Mouse (Mus musculus): ENCODE results near the gene Ubac1. TPM values are rescaled to one million over a fixed set of nuclear protein-coding genes. Genes with fewer than 3 reads are reported as not detected.

Ubac1 gene
- total and polyA plus RNA-seq, 3 experiments, result 79.1 to 88.5 TPM; not detected in 1

GRCm38 (mm10) chr2:25994791-25995190 is 26.8 kb downstream of the Ubac1 start:
- Histone ChIP-seq H3K27me3 (ENCODE audit: control insufficient read depth in 1 of 2, insufficient read depth in 2 of 2, low read length in 2 of 2) (no peaks in the 10 kb centered on the region), H3K79me2 (ENCODE audit: control insufficient read depth, insufficient read depth, low read length, poor library complexity) (no peaks in the 10 kb centered on the region), H3K9ac (ENCODE audit: control insufficient read depth, low read depth, low read length, poor library complexity, severe bottlenecking) (no peak overlapping the region), H3K4me1 (ENCODE audit: control insufficient read depth in 1 of 2, insufficient read depth in 2 of 2, low read length in 2 of 2) (peaks cover 3 to 13% of the 10 kb centered on the region in 2 experiments; a peak in 2 of 4 replicates), H3K36me3 (ENCODE audit: control insufficient read depth in 1 of 2, insufficient read depth in 2 of 2, low read length in 2 of 2) (peaks cover 0 to 11% of the 10 kb centered on the region in 2 experiments; a peak in 2 of 4 replicates), H3K27ac (ENCODE audit: control insufficient read depth, low read depth, low read length) (no peak overlapping the region), H3K4me3 (ENCODE audit: control insufficient read depth in 1 of 2, insufficient read depth in 1 of 2, low read depth in 2 of 2, low read length in 2 of 2) (no peak overlapping the region), H3K9me3 (replicated peaks; ENCODE audit: insufficient read depth, low read length) (no peaks in the 10 kb centered on the region)
- no peak for DNase-seq (ENCODE audit: low read depth, low spot score)
- TF ChIP-seq KAT2A (conservative IDR thresholded peaks at IDR 0.05; ENCODE audit: low read depth, low read length) (no peak), ETS1 (IDR thresholded peaks at IDR 0.05; ENCODE audit: low read depth, low read length) (no peak), EP300 (IDR thresholded peaks at IDR 0.05; ENCODE audit: low read depth in 1 of 2, low read length in 2 of 2) (no peak), GABPA (IDR thresholded peaks at IDR 0.05; ENCODE audit: low read depth, low read length) (no peak), CHD2 (IDR thresholded peaks at IDR 0.05; ENCODE audit: low read length) (no peak), NRF1 (IDR thresholded peaks at IDR 0.05; ENCODE audit: insufficient read depth, low read depth, low read length, poor library complexity, severe bottlenecking) (no peak), CTCF (IDR thresholded peaks at IDR 0.05 in 2 of 3, conservative IDR thresholded peaks at IDR 0.05 in 1 of 3; ENCODE audit: control insufficient read depth in 1 of 3, insufficient read depth in 1 of 3, low read depth in 2 of 3, low read length in 3 of 3, poor library complexity in 1 of 3, severe bottlenecking in 1 of 3) (no peak), POLR2AphosphoS2 (IDR thresholded peaks at IDR 0.05; ENCODE audit: low read length) (no peak), ZNF384 (IDR thresholded peaks at IDR 0.05; ENCODE audit: low read depth, low read length) (no peak), ELF1 (IDR thresholded peaks at IDR 0.05; ENCODE audit: low read depth, low read length) (no peak), ZKSCAN1 (IDR thresholded peaks at IDR 0.05; ENCODE audit: low read depth, low read length) (no peak), CHD1 (IDR thresholded peaks at IDR 0.05; ENCODE audit: low read depth, low read length) (no peak), SIN3A (IDR thresholded peaks at IDR 0.05; ENCODE audit: low read length) (no peak), ZC3H11A (IDR thresholded peaks at IDR 0.05; ENCODE audit: low read depth, low read length) (no peak)

- Histone ChIP-seq H3K9me3 (replicated peaks; ENCODE audit: insufficient read depth, low read length) (no peaks in the 10 kb centered on the region), H3K9ac (ENCODE audit: control insufficient read depth, low read depth, low read length, poor library complexity, severe bottlenecking) (no peak overlapping the region), H3K27ac (ENCODE audit: control insufficient read depth, low read depth, low read length) (no peak overlapping the region; the same call in 1 of the 2 replicates), H3K4me1 (ENCODE audit: control insufficient read depth in 1 of 2, insufficient read depth in 2 of 2, low read length in 2 of 2) (peaks cover 3 to 13% of the 10 kb centered on the region in 2 experiments; a peak in 2 of 4 replicates), H3K27me3 (ENCODE audit: control insufficient read depth in 1 of 2, insufficient read depth in 2 of 2, low read length in 2 of 2) (no peaks in the 10 kb centered on the region), H3K36me3 (ENCODE audit: control insufficient read depth in 1 of 2, insufficient read depth in 2 of 2, low read length in 2 of 2) (peaks cover 0 to 11% of the 10 kb centered on the region in 2 experiments; a peak in 2 of 4 replicates), H3K4me3 (ENCODE audit: control insufficient read depth in 1 of 2, insufficient read depth in 1 of 2, low read depth in 2 of 2, low read length in 2 of 2) (no peak overlapping the region), H3K79me2 (ENCODE audit: control insufficient read depth, insufficient read depth, low read length, poor library complexity) (no peaks in the 10 kb centered on the region)
- no peak for TF ChIP-seq MYB (IDR thresholded peaks at IDR 0.05; ENCODE audit: low read depth, low read length)
- TF ChIP-seq RCOR1 (IDR thresholded peaks at IDR 0.05; ENCODE audit: low read depth, low read length), result peak; percentile 63
- peak; percentile 39; the same call in 1 of the 2 replicates for TF ChIP-seq TBP (IDR thresholded peaks at IDR 0.05; ENCODE audit: low read depth, low read length)
- peak; percentile 53 for TF ChIP-seq ETS1 (IDR thresholded peaks at IDR 0.05; ENCODE audit: low read depth, low read length)
- no peak for TF ChIP-seq CTCF (IDR thresholded peaks at IDR 0.05 in 2 of 3, conservative IDR thresholded peaks at IDR 0.05 in 1 of 3; ENCODE audit: control insufficient read depth in 1 of 3, insufficient read depth in 1 of 3, low read depth in 2 of 3, low read length in 3 of 3, poor library complexity in 1 of 3, severe bottlenecking in 1 of 3)
- no peak for TF ChIP-seq MAFK (IDR thresholded peaks at IDR 0.05; ENCODE audit: borderline replicate concordance, low read depth, low read length)
- TF ChIP-seq ZC3H11A (IDR thresholded peaks at IDR 0.05; ENCODE audit: low read depth, low read length), result no peak
- no peak for TF ChIP-seq TCF12 (IDR thresholded peaks at IDR 0.05; ENCODE audit: low read depth, low read length)
- TF ChIP-seq TAL1 (IDR thresholded peaks at IDR 0.05; ENCODE audit: low read length), result 0 out of 2 replicates have a peak, but pooled peaks have one; percentile 24
- peak; percentile 55 to 66 for TF ChIP-seq EP300 (IDR thresholded peaks at IDR 0.05; ENCODE audit: low read depth in 1 of 2, low read length in 2 of 2)
- TF ChIP-seq MYC (IDR thresholded peaks at IDR 0.05; ENCODE audit: low read depth, low read length), result no peak
- TF ChIP-seq BHLHE40 (IDR thresholded peaks at IDR 0.05; ENCODE audit: borderline replicate concordance, low read depth, low read length), result no peak
- 0 out of 2 replicates have a peak, but pooled peaks have one; percentile 11 for TF ChIP-seq GATA1 (IDR thresholded peaks at IDR 0.05; ENCODE audit: low read depth, low read length)
- peak; percentile 87 for DNase-seq (ENCODE audit: low read depth, low spot score)
Observed at GRCm38 (mm10) chr2:25992285-25992684, 29.3 kb downstream of the Ubac1 start.

Data from MEL (cell line).